Mouse (Mus musculus): ENCODE measurements at regions not wholly inside any gene's neighbourhood (a gene's known extent, or its start where the extent isn't known, plus 50 kb on each side); places are given as distances from the start of the nearest gene placed in this dataset.

DNA sequence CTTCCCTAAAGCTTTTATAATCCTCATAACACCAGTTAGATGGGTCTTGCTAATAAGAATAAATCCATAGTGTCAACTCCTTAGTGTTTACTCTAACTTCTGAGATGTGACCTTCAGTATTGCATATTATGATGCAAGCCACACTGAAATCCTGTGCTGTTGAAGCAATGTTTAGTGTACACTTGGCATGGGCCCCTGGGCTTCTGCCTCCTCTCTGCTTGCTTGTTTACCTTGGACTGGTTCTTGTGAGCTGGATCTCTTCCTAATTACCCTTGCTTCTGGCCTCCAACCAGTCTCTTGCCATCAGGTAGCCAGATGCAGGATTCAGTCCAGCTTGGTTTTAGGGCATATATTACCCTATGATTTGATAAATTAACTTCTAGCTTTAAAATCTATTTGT is 57.0 kb downstream of the Rgs2 start:
- DNase-seq = no peak

DNA sequence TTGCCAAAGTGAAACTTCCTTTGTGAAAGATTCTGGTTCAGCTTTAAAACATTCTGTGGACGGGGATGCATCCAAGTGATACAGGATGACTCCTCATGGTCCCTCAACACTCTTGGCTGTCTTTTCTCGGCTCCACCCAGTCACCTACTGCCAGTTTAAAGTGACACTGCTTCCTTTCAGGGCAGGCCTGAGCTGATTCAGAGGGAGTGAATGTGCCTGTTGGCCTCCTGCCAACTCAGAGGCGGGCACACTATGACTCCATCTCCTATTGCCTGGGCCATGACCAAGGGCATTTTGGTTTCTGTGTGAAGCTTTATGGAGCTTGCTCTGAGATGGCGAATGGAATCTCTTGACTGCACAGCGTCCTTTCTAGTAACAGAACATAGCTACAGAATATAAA is 62.5 kb downstream of the Rgs2 start:
- DNase-seq = peak; percentile 36

DNA sequence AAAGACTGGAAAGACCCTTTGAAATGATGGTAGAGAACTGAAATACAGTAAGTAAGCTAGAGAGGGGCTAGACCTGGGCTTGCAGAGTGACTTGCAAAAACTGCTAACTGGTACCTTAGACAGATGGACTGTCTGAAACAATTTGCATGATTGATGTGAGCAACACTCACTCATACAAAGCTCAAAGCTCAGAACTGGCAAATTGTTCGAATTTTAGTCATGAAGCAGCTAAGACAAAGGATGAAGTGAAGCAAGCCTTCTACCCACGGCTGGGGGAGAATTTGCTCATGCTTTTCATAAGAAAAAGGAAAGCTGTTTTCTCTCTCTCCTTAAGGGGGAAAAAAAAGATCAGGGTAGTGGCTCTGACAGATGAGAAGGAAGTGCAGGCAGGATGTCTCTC is 64.5 kb downstream of the Rgs2 start:
- no peak for DNase-seq

GRCm38 (mm10) chr1:143938569-143938968 is 65.4 kb downstream of the Rgs2 start:
- no peak for DNase-seq

- no peak for DNase-seq
Observed at GRCm38 (mm10) chr1:143930798-143931197, 73.2 kb downstream of the Rgs2 start.

- DNase-seq = no peak
Observed at GRCm38 (mm10) chr1:143929567-143930165, 74.3 kb downstream of the Rgs2 start.

- no peak for DNase-seq
Observed at GRCm38 (mm10) chr1:143922499-143922898, 81.5 kb downstream of the Rgs2 start.

- no peak for DNase-seq
Observed at GRCm38 (mm10) chr1:143920256-143920655, 83.7 kb downstream of the Rgs2 start.

DNA sequence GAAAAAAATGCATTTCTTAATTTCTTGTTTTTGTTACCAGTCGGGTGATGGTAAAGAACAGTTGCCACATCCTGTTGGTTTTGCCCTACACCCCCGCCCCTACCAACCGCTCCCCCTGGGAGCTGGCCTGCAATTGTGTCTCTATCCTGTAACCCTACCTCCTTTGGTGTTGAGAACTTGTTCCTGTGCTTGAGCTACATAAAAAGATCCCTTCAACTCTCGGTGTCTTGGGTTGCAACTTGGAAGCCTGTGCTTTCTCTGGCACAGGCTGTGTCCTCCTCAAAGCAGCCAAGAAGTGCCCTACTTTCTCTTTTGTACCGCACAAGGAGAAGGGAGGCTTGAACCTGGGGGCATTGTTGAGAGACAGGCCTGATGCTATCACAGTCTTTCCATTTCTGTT is 85.0 kb downstream of the Rgs2 start:
- no peak for DNase-seq

GRCm38 (mm10) chr1:143918146-143918774 is 85.7 kb downstream of the Rgs2 start:
- no peak for DNase-seq

DNA sequence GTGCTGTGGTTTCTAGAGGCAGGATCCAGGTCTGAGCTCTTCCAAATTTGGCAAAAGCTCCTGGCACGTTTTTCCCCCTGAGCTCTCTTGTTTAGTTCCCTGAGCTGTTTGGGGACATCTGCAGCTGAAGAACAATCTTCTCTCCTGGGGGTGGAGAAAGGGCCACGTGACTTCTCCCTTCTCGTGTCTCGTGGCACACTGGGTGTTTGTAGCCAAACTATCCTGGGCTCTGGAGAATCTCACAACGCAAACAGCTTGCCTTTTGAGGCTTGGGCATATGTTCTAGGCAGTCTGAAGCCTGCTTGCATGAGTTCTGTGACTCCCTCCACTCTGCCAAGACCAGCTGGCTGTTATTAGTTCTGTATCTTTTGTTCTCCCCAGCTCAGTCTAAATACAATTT is 86.3 kb downstream of the Rgs2 start:
- no peak for DNase-seq

DNA sequence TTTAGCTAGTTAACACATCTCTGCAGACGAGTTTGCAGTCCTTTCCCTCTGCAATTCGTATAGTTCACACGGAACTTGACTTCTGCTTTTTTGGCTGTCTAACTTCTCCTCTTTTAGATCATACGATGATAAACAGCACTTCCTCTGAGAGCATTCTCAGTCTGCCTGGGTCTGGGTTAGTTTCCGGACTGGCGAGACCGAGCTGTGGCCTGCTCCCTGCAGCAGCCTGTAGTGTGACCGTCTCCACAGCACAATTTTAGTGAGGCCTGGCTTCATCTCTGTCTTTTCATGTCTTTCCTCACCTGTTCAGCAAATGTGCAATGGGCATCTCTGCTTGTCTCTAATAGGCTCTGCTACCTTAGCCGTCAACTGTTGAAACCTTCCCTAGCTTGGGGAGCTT is 87.4 kb downstream of the Rgs2 start:
- no peak for DNase-seq

DNA sequence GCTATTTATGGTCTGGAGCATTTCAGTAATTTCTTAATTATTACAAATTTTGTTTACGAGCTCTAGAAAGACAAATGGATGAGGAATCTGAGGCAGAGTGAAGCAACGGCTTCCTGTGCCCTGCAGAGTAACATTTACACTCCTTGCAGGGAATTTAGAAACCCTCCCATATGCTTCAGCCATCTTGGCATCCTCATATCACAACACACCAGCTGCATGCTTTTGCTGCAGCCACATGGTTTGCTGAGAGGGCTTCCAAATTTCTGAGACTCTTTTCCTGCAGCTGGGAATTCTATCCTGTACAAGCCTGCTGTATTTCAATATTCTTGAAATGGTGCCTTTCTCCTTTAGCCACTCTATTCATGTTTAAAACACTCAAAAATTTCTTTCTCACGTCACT is 91.4 kb downstream of the Rgs2 start:
- no peak for DNase-seq

GRCm38 (mm10) chr1:143911230-143911629 is 92.7 kb downstream of the Rgs2 start:
- no peak for DNase-seq

- no peak for DNase-seq
Observed at GRCm38 (mm10) chr1:143910530-143910929, 93.4 kb downstream of the Rgs2 start.

DNA sequence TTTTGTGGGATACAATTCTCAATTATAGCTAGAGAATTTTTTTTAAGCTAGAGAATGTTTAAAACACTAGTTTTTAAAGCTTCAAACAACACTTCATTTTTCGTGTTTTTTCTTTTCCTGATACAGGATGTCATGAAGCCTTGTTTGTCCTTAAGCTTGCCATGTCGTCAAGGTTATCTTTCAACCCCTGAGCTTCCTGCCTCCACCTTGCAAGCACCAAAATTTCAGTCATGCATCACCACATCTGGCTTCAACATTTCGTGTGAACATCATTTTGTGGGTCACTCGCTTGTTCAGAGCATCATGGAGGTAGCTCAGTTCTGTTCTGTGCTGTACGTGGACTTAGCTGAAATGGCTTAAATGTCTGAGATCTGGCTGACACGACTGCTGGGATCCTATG is 96.6 kb downstream of the Rgs2 start:
- no peak for DNase-seq

DNA sequence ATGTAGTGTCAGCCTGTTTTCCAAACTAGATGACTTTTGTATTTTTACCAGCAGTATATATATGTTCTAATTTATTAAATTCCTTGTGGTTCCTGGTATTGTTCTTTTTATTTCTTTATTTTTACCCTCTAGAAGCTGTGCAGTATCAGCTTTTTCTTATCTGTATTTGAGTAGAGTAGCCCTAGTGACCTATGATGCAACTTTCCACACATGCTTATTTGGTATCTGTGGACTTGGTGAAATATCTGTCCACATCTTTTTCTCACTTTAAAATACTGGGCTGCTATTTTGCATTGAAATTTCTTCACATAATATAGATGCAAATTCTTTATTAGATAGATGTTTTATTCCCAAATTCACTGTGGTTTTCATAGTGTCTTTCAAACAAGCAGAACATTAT is 97.1 kb downstream of the Rgs2 start:
- DNase-seq = no peak

DNA sequence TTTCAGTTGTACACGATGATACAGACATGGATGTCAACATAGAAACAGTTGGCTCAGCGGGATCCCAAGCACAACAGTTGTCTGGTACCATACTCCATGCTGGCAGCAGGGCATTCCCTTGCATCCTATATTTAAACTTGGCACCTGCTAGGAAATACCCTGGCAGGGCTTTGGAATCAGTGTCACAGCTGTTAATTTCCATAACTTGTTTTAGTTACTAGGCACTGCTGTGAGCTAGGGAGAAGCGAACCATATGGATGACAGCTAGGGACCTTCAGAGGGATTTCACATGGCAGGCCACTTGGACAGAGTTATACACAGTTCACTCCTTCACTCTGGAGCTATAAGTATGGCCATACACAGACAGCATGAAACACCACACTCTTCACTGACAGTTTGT is 100.0 kb downstream of the Rgs2 start:
- DNase-seq = peak; percentile 25

DNA sequence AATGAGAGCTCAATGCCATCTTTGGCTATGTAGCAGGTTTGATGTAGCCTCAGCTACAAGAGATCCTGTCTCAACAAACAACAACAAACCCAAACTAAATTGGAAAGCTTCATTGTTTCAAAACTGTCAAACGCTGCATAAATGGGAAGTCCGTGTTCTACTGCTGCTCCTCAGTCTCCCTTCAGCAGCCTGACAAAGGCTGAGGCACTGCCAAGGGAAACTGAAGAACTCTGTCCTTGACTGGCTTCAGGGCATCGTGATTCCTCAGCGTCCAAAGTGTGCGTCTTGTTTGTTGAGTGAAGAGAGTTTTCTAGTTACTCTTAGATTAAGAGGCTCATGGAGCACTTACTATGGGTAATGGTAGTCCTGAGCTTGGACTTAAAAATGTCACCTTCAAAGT is 100.7 kb downstream of the Rgs2 start:
- DNase-seq = no peak

GRCm38 (mm10) chr1:143901127-143901920 is 102.6 kb downstream of the Rgs2 start:
- no peak for DNase-seq

GRCm38 (mm10) chr1:143888510-143888909 is 111.4 kb downstream of the Uchl5 start:
- DNase-seq = no peak

GRCm38 (mm10) chr1:143888065-143888464 is 111.0 kb downstream of the Uchl5 start:
- DNase-seq = no peak

GRCm38 (mm10) chr1:143886014-143886413 is 108.9 kb downstream of the Uchl5 start:
- no peak for DNase-seq

DNA sequence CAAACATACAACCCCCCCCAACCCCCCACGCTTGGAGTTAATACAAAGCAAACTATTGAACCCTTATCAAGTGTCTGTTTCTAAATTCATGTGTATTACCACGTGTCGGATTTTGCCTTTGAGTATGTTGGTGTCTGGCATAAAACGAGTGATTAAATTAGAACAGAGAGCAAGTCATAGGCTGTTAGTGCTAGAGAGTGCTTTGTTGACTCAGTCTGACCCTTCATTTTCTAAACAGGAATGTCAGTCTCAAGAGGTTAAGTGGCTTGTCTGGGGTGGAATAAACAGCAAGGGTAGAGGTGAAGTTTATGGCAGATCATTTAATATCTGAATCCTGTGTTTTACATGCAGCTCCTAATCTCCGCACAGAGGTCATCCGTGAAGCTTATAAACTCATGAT is 104.1 kb downstream of the Uchl5 start:
- DNase-seq = no peak
